Mouse (Mus musculus) liver, embryonic 12.5 days (tissue): Measurements from ENCODE around the gene Narfl. TPM values are rescaled to one million over a fixed set of nuclear protein-coding genes. Genes with fewer than 3 reads are reported as not detected.
A peak's percentile ranks its signal among the peaks of the same experiment; 100 is the strongest.
"Not testable (repeated sequence)": the region's sequence is repeated elsewhere in the genome, so short reads cannot be mapped to it uniquely, and the experiment has no call there.

Experiments
- ATAC-seq: fragments of 200-750 bp; cut with Nextera tagmentation; 2 replicates; pipeline ENCODE4 v1.8.0; 2017; ENCODE audit warnings: moderate number of reproducible peaks, mild to moderate bottlenecking, moderate library complexity
- H3K27ac ChIP-seq: fragments of 300-500 bp; sonication (generic); 2 replicates; pipeline ENCODE4 v1.5.1; 2016; ENCODE audit warnings: mild to moderate bottlenecking
- H3K27me3 ChIP-seq: fragments of 300-500 bp; sonication (generic); replicated peaks from 2 replicates; pipeline ENCODE4 v1.6.1; 2016; ENCODE audit warnings: mild to moderate bottlenecking, moderate library complexity
- H3K36me3 ChIP-seq: fragments of 300-500 bp; sonication (generic); 2 replicates; pipeline ENCODE4 v1.6.1; 2016; ENCODE audit warnings: mild to moderate bottlenecking, moderate library complexity
- H3K4me1 ChIP-seq: fragments of 300-500 bp; sonication (generic); 2 replicates; pipeline ENCODE4 v1.6.1; 2016
- H3K4me2 ChIP-seq: fragments of 300-500 bp; sonication (generic); 2 replicates; pipeline ENCODE4 v1.6.1; 2016; ENCODE audit warnings: mild to moderate bottlenecking, moderate library complexity
- H3K4me3 ChIP-seq: fragments of 300-500 bp; sonication (generic); 2 replicates; pipeline ENCODE4 v1.5.1; 2016; ENCODE audit warnings: mild to moderate bottlenecking, moderate library complexity
- H3K9ac ChIP-seq: fragments of 300-500 bp; sonication (generic); 2 replicates; pipeline ENCODE4 v1.6.1; 2016; ENCODE audit warnings: mild to moderate bottlenecking, moderate library complexity
- H3K9me3 ChIP-seq: fragments of 300-500 bp; sonication (generic); replicated peaks from 2 replicates; pipeline ENCODE4 v1.6.1; 2016; ENCODE audit warnings: mild to moderate bottlenecking, moderate library complexity
- WGBS: fragments of 180-500 bp; shearing (Covaris S2); methylation state at CpG from one replicate; pipeline ENCODE4 v1.1.7; 2016; ENCODE audit not compliant: insufficient replicate concordance; 5-methylcytosine and 5-hydroxymethylcytosine counted together
- polyA plus RNA-seq: library from polyadenylated mRNA; unstranded; fragments of >200 nt; fragmentation: Nextera tagmentation; extraction: Ambion mirVana; gene quantifications from 2 replicates; pipeline ENCODE4 v1.2.1, GENCODE M21; 2016

Gene Narfl
- polyA plus RNA-seq = 18.9 and 19.3 TPM in 2 replicates

- Histone ChIP-seq H3K4me1 (peaks cover 18% of the 10 kb centered on the region), H3K27ac (no peak within 1 kb of the TSS; the same call in 1 of the 2 replicates), H3K9ac (peak within 1 kb of the TSS; percentile 84), H3K4me3 (peak within 1 kb of the TSS; percentile 79), H3K9me3 (no peaks in the 10 kb centered on the region), H3K36me3 (peaks cover 23% of the 10 kb centered on the region), H3K27me3 (peaks cover 27% of the 10 kb centered on the region), H3K4me2 (peak within 1 kb of the TSS; percentile 87)
- WGBS = under 1% methylated on average over 37 of the region's 37 CpGs
- ATAC-seq = peak; percentile 83
These were observed at the start of gene Narfl for GRCm38 (mm10) chr17:25773549-25774120. TSS of gene Narfl (plus strand) at chr17:25773776.

- Histone ChIP-seq H3K27me3 (no peaks in the 10 kb centered on the region), H3K9me3 (no peaks in the 10 kb centered on the region), H3K9ac (no peak overlapping the region), H3K4me2 (no peak overlapping the region), H3K4me1 (peaks cover 35% of the 10 kb centered on the region), H3K27ac (no peak overlapping the region), H3K4me3 (no peak overlapping the region), H3K36me3 (peaks cover 72% of the 10 kb centered on the region)
- ATAC-seq = no peak
- 76% methylated on average over 7 of the region's 7 CpGs for WGBS
These were observed 49.7 kb upstream of the Narfl start for GRCm38 (mm10) chr17:25723919-25724318.

- peaks cover 69% of the 10 kb centered on the region for H3K36me3 ChIP-seq
- no peaks in the 10 kb centered on the region for H3K9me3 ChIP-seq
- no peak overlapping the region for H3K4me3 ChIP-seq
- peaks cover 38% of the 10 kb centered on the region for H3K4me1 ChIP-seq
- H3K9ac ChIP-seq = no peak overlapping the region
- H3K27me3 ChIP-seq = no peaks in the 10 kb centered on the region
- no peak overlapping the region for H3K27ac ChIP-seq
- no peak for ATAC-seq
- 80% methylated on average over 6 of the region's 6 CpGs for WGBS
- H3K4me2 ChIP-seq = peak overlapping the region; percentile 93; the same call in 1 of the 2 replicates
These were observed 48.3 kb upstream of the Narfl start for GRCm38 (mm10) chr17:25725264-25725663.

- 1% methylated on average over 37 of the region's 37 CpGs for WGBS
- H3K9me3 ChIP-seq = no peaks in the 10 kb centered on the region
- no peaks in the 10 kb centered on the region for H3K27me3 ChIP-seq
- H3K4me1 ChIP-seq = peaks cover 38% of the 10 kb centered on the region
- H3K27ac ChIP-seq = peak within 1 kb of the TSS; percentile 47
- peak within 1 kb of the TSS; percentile 80 for H3K9ac ChIP-seq
- H3K36me3 ChIP-seq = peaks cover 57% of the 10 kb centered on the region
- peak within 1 kb of the TSS; percentile 93 for H3K4me2 ChIP-seq
- peak within 1 kb of the TSS; percentile 75 for H3K4me3 ChIP-seq
- ATAC-seq = peak; percentile 97
These were observed 46.1 kb upstream of the Narfl start, which contains the start of the genes Chtf18 and Rpusd1 for GRCm38 (mm10) chr17:25727265-25728008. TSS of gene Chtf18 (minus strand) at chr17:25727419. TSS of gene Rpusd1 (plus strand) at chr17:25727670.

- Histone ChIP-seq H3K9me3 (no peaks in the 10 kb centered on the region), H3K27me3 (no peaks in the 10 kb centered on the region), H3K9ac (peak overlapping the region; percentile 74), H3K36me3 (peaks cover 52% of the 10 kb centered on the region), H3K4me1 (peaks cover 33% of the 10 kb centered on the region), H3K4me3 (peak overlapping the region; percentile 58), H3K27ac (peak overlapping the region; percentile 47), H3K4me2 (peak overlapping the region; percentile 78)
- 20% methylated on average over 4 of the region's 4 CpGs for WGBS
- no peak for ATAC-seq
These were observed 45.6 kb upstream of the Narfl start for GRCm38 (mm10) chr17:25728009-25728270.

GRCm38 (mm10) chr17:25732082-25732481, 41.5 kb upstream of the Narfl start:
- H3K4me1 ChIP-seq = peaks cover 15% of the 10 kb centered on the region
- H3K4me3 ChIP-seq = no peak overlapping the region
- H3K27ac ChIP-seq = no peak overlapping the region
- H3K27me3 ChIP-seq = peaks cover 5% of the 10 kb centered on the region; the same call in 1 of the 2 replicates
- H3K9ac ChIP-seq = no peak overlapping the region
- WGBS = 18% methylated on average over 2 of the region's 2 CpGs
- H3K36me3 ChIP-seq = peaks cover 26% of the 10 kb centered on the region
- no peak overlapping the region for H3K4me2 ChIP-seq
- H3K9me3 ChIP-seq = no peaks in the 10 kb centered on the region
- ATAC-seq = no peak

- no peak for ATAC-seq
- Histone ChIP-seq H3K4me3 (no peak overlapping the region), H3K27me3 (peaks cover 5% of the 10 kb centered on the region; the same call in 1 of the 2 replicates), H3K9ac (no peak overlapping the region), H3K4me1 (no peaks in the 10 kb centered on the region), H3K4me2 (no peak overlapping the region), H3K27ac (no peak overlapping the region), H3K36me3 (peaks cover 10% of the 10 kb centered on the region), H3K9me3 (no peaks in the 10 kb centered on the region)
- 70% methylated on average over 5 of the region's 5 CpGs for WGBS
These were observed 38.3 kb upstream of the Narfl start for GRCm38 (mm10) chr17:25735246-25735645.

- ATAC-seq = no peak
- Histone ChIP-seq H3K27me3 (peaks cover 5% of the 10 kb centered on the region; the same call in 1 of the 2 replicates), H3K27ac (no peak within 1 kb of the TSS), H3K9ac (no peak within 1 kb of the TSS), H3K9me3 (no peaks in the 10 kb centered on the region), H3K4me2 (no peak within 1 kb of the TSS), H3K36me3 (peaks cover 5% of the 10 kb centered on the region), H3K4me1 (no peaks in the 10 kb centered on the region), H3K4me3 (no peak within 1 kb of the TSS)
- WGBS = 63% methylated on average over 3 of the region's 3 CpGs
These were observed 37.8 kb upstream of the Narfl start, which contains the start of gene Mslnl for GRCm38 (mm10) chr17:25735745-25736144. TSS of gene Mslnl (plus strand) at chr17:25736042.

- Histone ChIP-seq H3K4me2 (no peak overlapping the region), H3K4me3 (no peak overlapping the region), H3K9me3 (no peaks in the 10 kb centered on the region), H3K9ac (no peak overlapping the region), H3K27me3 (peaks cover 11% of the 10 kb centered on the region; the same call in 1 of the 2 replicates), H3K36me3 (no peaks in the 10 kb centered on the region), H3K4me1 (no peaks in the 10 kb centered on the region), H3K27ac (no peak overlapping the region)
- 64% methylated on average over 7 of the region's 7 CpGs for WGBS
- ATAC-seq = no peak
These were observed 34.7 kb upstream of the Narfl start for GRCm38 (mm10) chr17:25738861-25739260.

- not testable (repeated sequence) for H3K4me1 ChIP-seq, ATAC-seq, H3K9me3 ChIP-seq, H3K27ac ChIP-seq, H3K4me3 ChIP-seq, H3K9ac ChIP-seq, H3K36me3 ChIP-seq, H3K4me2 ChIP-seq
- peaks cover 19% of the 10 kb centered on the region; the same call in 1 of the 2 replicates for H3K27me3 ChIP-seq
- WGBS = 55% methylated on average over 12 of the region's 12 CpGs
These were observed 32.1 kb upstream of the Narfl start for GRCm38 (mm10) chr17:25741471-25741870.

GRCm38 (mm10) chr17:25743831-25744230, 29.7 kb upstream of the Narfl start:
- no peak overlapping the region for H3K27ac ChIP-seq
- no peaks in the 10 kb centered on the region for H3K9me3 ChIP-seq
- H3K27me3 ChIP-seq = peaks cover 19% of the 10 kb centered on the region; the same call in 1 of the 2 replicates

GRCm38 (mm10) chr17:25744311-25744710, 29.3 kb upstream of the Narfl start:
- Histone ChIP-seq H3K36me3 (no peaks in the 10 kb centered on the region), H3K4me3 (no peak overlapping the region), H3K4me2 (no peak overlapping the region), H3K27me3 (peaks cover 19% of the 10 kb centered on the region; the same call in 1 of the 2 replicates), H3K9ac (no peak overlapping the region), H3K9me3 (no peaks in the 10 kb centered on the region), H3K27ac (no peak overlapping the region), H3K4me1 (no peaks in the 10 kb centered on the region)
- 59% methylated on average over 10 of the region's 10 CpGs for WGBS
- no peak for ATAC-seq

More at GRCm38 (mm10) chr17:25743831-25744230, 29.7 kb upstream of the Narfl start:
- H3K9ac ChIP-seq = no peak overlapping the region
- WGBS = 78% methylated on average over 9 of the region's 9 CpGs
- H3K36me3 ChIP-seq = no peaks in the 10 kb centered on the region
- no peaks in the 10 kb centered on the region for H3K4me1 ChIP-seq
- H3K4me3 ChIP-seq = no peak overlapping the region
- ATAC-seq = 0 out of 2 replicates have a peak, but pooled peaks have one; percentile 13
- H3K4me2 ChIP-seq = no peak overlapping the region
